Mouse (Mus musculus) right cerebral cortex, postnatal 4 days (tissue): ENCODE results near the gene Sec24c.
"Not testable (repeated sequence)": the region's sequence is repeated elsewhere in the genome, so short reads cannot be mapped to it uniquely, and the experiment has no call there.

Experiments used
- DNase-seq: peaks from one replicate; pipeline ENCODE4 v3.0.0-alpha.2; 2022

The Sec24c gene

DNA sequence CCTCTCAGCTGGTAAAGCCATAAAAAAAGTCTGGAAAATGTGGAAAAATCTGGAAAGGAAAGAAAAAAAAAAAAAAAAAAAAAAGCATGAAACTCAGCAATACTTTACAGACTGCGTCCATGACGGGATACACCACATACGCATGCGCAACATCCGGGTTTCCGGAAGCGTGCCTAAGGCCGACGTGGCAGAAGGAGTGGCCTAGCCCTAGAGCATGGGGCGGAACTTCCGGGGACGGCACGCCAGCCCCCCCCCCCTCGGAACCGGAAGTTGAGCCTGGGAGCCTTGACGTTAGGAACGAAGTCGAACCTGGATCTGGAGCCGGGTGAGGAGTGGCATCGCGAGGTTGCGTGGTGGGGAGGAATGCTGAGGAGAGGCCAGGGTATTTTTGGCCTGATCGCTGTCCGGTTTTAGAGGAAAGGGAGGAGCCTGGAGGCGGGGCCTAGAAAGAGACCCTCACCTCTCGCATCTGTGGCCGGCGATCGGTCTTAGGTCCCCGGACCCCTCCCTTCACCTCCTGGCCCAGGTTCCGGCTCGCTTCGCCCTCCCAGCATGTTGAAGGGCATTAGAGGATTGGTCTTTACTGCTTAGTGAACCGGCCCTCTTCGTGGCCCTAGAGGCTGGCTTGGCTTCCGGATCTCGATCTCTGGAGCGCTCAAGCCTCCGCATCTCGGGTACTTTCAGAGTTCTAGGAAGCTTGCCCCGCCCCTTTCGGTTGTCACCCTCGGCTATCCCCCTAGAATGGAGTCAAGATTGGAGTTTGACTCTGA is at the start of gene Sec24c:
Gene Sec24c (plus strand): TSS at position 245 of the 770 bp plus-strand sequence.
- peak; percentile 100 for DNase-seq

DNA sequence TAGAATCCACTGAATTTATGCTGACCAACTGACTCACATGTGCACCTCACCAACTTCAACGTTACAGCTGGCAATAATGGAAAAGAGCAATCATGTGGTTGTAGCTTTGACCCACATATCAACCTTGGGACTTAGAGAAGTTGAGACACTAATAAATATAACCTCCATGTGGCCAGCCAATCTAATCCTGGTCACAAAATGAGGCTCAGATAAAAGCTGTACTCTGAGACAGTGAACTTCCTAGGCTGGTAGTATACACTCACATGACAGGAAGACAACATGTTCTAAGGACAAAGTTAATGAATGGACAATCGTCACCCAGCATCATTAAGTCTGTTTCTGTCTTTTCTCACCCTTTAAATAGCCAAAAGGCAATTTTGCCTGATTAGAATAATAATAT is 47.7 kb upstream of the Sec24c start:
- no peak for DNase-seq

DNA sequence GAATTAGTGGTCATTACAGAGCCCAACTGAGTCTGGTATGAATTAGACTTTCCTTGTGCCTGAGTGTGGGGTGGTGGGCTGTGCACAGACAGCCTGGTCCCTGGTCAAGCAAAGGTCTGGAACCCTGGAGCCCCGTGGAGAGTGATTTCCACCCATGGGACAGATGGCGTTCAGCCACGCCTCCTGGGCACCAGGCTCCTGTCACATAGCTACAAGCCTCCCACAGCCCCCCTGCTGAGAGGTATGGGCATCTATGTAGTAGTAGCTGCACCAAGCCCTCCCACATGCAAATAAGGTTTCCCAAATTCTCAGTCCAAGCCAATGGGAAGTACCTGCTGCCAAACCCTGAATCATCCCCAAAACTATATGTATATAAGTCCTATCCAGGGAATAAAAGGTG is 47.1 kb upstream of the Sec24c start:
- no peak for DNase-seq

DNA sequence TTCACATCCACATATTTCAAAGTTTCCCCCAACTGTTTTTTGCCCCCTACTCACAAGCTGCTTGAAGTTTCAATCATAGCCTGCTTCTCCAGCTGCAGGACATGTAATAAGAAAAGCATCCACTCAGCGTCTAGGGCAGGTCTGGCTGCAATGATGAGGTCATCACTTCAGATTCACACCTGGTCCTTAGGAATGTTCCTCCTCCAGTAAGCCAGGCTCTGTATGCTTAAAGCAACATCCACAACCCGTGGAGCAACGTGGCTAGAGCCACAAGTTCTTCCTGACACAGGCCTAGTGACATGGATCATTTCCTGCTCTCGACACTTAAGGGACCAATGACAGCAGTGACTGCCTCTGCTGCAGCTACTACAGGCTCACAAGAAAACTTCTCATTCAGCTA is 42.9 kb upstream of the Sec24c start:
- no peak for DNase-seq

DNA sequence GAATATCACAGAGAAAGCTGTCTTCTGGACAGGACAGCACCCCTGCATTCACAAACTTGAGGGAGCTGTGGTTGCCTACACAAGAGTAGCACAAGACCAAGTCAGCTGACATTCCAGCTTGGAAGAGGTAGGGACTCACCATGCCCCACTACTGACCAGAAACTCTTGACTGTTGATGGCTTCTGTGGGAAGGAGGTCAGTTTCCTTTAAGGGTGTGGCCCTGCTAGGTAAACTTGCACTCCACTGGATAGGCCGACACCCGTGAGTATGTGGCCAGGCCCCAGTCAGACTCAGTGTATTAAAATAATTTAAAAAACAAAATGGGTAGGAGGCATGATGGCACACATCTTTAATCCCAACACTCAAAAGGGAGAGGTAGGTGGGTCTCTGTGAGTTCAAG is 38.6 kb upstream of the Sec24c start:
- no peak for DNase-seq

DNA sequence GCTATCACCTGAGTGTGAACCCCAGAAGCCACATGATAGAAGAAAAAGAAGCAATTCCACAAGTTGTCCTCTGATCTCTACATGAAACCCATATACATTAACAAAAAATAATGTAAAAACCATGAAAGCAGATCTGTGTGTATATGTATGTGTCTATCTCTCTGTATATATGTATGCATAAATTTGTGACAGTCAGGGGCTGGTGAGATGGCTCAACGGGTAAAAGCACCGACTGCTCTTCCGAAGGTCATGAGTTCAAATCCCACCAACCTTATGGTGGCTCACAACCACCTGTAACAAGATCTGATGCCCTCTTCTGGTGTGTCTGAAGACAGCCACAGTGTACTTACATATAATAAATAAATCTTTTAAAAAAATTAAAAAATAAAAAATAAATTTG is 37.1 kb upstream of the Sec24c start:
- DNase-seq, result not testable (repeated sequence)

DNA sequence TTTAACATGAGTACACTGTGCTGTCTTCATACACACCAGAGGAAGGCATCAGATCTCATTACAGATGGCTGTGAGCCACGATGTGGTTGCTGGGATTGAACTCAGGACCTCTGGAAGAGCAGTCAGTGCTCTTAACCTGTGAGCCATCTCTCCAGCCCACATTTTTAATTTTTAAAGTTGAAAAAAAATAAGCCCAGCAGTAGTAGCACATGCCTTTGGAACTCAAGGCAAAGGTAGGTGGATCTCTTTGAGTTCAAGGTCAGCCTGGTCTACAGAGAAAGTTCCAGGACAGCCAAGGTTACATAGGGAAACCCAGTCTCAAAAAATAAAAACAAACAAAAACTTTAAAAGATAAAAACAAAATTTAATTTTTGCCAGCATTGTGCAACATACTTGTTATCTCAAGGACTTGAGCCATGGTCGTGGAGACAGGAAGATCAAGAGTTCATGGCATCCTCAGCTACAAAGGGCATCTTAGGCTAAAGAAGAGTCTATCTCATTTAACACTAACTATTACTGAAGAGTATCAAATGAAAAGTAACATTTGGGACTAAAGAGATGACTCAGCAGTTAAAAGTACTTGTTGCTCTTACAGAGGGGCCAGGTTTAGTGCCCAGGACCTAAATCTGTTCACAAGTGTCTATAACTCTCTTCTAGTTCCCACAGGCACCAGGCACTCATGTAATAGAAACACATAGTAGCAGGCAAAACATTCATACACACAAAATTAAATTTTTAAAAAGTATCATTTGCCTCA is 36.1 kb upstream of the Sec24c start:
- no peak for DNase-seq

DNA sequence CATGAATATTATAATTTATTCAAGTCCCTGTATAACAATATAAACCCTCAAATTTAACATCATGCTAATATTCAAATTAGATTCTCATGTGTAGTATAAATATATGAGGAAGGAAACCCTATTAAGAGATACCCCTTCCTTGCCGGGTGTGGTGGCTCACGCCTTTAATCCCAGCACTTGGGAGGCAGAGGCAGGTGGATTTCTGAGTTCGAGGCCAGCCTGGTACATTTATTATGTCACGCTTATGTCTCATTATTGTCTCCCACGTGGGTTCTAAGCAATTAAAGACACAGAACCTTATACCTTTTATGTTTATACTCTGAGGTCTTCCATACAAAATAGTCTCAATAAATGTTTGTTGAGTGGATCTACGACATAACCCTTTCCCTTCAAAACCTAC is 35.4 kb upstream of the Sec24c start:
- DNase-seq, result no peak

DNA sequence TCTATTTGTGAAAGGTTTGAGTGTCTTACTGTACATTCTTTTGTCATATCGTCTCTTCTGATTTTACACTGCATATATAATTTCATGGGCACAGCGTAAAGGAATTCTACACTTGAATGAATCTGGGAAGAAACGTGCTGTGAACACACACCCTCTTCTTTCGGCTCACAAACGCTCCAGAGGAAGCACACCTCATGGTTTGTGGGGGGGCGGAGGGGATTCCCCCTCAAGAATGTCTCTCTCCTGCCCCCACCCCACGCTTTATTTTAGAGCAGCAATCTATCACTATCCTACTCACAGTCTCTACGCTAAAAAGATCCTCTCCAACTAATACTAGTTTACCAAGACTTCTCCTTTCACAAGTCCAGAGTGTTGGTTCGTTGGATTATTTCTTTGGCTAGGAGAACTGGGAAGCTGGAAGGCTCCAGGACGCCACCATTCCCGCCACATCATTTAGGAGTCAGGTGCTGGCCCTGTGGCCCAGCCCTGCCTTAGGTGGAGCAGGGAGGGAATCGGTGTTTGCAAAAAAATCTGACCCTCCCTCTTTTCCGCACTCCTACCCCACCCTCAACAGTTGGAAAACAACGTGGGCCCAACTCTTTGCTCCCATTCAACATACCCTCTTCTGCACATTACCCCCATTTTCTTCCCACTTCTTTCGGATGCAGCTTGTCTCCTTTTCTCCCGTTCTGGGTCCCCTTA is 34.0 kb upstream of the Sec24c start:
- peak; percentile 14 for DNase-seq

DNA sequence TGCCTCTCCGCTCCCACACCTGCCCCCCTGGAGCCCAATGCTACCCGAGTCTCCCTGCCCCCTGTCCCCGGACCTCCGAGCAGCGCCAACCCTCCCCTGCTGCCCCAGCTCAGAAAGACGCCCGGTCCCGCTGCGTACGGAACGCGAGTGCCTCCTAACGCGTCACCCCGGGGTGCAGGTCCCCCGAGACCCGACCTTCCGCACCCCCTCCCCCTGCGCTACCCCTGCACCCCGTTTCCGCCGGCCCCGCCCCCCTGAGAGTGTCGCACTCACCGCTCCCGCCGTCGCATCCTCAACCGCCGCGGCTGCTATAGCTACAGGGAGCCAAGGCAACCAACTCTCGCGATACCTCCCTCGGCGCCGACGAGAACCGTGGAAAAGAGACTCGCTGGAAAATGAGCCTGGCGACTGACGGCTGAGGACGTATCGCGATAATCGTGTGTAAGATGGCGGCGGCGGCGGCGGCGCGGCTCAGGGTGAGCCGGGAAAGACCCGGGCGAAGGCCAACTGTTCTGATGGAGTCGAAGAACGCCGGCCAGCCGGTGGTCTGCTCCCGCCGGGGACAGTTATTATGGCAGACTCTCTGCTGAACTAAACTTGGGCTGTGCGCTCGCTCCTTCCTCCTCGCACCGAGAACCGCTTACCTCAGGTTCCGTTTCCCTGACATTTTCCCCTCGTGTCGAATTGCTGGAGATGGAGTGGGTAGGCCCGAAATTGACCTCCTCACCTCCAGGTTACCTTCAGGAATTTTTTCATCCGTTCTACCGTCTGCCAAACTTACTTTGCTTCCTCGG is 33.3 kb upstream of the Sec24c start, which contains the start of gene Usp54:
Gene Usp54 (minus strand): TSS at position 420 of the 794 bp plus-strand sequence.
- DNase-seq, result peak; percentile 97

DNA sequence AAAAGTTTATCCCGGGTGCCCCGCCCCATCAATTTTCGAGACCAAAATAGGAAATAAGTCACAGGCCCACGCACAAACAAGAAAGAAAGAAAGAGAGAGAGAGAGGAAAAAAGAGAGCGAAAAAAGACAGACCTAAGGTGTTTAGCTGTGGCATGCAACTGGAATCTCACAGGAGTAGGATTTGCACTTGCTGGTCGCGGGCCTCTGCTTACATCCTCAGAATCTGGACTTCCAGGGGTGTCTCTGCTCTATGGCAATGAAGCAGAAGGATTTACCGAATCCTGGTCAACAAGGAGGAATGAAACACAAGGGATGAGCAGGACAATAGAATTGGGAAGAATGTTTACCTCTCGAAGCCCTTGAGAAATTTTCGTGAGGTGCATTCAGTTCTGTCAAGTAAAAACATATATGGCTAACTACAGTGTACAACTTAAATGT is 32.7 kb upstream of the Sec24c start:
- no peak for DNase-seq

DNA sequence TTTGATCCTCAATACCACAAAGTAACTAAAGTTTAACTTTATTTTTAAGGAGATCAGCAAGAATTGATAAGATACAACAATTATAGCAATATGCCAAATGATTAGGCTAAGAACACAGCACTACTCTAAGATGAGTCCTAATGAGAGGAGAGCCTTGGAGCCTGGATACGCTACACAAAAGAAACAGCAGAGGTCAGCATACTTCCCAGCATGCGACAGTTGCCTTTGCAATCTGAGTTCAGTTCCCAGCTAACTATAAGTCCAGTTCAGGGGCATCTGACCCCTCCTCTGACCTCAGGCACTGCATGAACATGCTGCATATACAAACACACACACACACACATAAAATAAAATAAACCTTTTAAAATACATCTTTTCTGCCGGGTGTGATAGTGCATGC is 28.6 kb upstream of the Sec24c start:
- DNase-seq, result no peak

DNA sequence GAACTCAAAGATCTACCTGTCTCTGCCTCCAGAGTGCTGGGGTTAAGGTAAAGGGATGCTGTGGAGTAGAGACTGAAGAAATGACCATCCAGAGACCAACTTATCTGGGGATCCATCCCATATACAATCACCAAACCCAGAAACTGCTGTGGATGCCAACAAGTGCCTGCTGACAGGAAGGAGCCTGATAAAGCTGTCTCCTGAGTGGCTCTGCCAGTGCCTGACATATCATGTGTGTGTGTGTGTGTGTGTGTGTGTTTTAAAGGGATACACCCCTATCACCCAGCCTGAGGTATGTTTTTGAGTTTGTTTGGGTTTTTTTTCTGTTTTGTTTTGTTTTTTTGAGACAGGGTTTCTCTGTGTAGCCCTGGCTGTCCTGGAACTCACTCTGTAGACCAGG is 27.7 kb upstream of the Sec24c start:
- DNase-seq, result no peak

DNA sequence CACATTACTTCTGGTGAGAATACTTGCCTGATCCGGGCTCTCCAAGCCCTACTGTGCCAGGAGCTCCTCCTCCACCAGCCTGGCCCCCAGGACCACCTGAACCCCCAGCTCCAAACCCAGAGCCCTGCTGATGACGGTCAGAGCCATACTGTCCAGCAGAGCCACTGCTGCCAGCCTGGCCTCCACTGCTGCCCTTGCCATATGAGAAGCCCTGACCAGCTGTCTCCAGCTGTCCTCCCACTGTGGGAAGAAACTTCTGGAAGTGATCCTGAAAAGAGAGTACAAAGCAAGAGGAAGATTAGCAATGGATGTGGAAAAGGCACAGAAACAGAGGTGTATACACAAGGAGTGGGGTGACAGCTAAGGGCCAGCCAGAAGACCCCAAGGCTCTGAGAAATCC is 23.1 kb upstream of the Sec24c start:
- no peak for DNase-seq

DNA sequence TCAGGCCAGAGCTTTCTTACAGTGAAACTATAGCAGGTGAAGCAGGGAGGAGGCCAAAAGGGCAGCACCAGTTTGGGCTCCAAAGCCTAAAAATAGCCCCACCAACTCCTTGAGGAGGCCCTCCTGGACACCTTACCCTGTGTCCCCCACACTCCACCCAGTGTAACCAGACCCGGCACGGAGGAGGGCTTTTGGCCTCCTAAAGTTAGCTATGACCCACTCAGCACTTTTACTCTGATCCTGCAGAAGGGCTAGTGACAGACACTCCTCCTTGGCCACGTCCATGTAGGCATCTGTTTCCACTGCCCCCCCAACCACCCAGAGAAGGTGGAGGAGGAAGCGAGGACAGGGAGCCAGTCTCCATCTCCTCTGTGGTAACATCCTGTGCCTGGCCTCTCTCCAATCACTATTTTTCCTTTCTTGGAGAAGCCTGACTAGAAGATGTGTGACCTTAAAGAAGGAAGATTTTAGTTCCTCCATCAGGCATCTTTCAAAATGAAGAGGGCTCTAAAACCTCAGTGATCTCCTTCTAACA is 22.3 kb upstream of the Sec24c start:
- no peak for DNase-seq

DNA sequence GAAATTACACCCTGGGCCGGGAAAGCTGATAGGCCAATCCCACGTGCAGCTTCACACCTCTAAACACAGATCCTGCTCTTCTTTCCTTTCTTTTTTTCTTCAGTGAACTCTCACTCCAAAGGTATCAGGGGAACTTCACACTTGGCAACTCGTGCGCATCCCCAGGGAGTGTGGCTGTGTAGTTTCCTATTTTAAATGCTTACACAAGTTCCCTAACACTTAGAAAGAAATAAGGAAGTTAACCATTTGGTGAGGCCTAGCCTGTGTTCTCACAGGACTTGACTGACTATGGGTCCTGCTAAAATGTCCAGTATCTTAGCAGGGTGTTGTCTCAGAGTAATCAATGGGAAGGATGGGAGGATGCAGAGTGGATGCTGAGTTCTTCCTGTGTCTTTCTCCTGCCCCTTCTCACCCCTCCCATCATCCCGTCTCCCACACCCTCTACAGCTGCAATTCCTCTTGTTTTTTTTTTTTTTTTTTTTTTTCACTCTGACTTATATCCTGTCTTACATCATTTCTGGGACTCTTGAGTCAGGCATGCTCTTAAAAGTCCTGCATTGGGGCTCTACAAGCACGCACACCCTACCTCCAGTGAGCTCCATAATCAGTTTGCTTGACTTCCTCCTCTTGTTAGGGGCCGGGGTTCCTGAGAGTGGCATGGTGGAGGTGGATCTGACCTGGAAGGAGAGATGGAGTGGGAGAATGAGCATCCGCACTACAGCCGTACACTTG is 19.3 kb upstream of the Sec24c start:
- DNase-seq, result no peak

DNA sequence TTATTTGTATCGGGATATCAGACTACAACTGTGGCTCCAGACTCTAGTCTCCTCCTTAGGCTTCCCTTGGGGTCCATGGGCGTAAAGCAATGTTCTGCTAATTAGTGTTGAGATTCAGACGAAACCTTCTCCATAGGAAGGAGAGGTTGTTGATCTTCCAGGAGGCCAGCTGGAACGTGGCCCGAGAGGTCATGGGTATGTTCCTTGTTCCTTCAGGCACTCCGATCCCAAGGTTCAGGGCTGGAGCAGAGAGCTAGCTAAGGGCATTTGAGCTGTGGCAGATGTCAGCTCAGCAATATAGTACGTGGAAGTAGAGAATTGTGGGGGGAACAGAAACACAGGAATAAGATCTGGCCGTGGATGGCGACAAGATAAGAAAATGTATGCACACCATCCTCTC is 18.4 kb upstream of the Sec24c start:
- DNase-seq, result no peak

DNA sequence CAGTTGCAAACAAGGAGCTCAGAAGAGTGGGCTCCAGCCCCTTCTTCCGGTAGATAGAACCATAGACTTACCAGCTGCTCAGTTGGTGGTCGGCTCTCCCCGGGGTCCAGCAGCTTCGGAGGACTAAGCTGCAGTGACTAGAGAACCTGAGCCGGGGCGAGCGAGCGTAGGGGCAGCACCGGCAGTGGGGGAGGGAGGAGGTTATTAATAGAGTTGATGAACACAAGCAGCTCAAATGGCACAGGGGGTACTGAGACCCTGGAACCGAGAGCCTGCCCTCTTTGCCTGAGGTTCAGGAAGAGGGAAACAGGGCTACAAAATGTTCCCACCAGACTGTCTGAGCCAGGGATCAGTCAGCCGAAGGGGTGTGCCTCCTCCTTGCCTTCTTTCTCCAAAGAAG is 17.7 kb upstream of the Sec24c start, which contains the start of gene Myoz1:
Gene Myoz1 (minus strand): TSS at position 180 of the 400 bp plus-strand sequence.
- DNase-seq, result no peak

DNA sequence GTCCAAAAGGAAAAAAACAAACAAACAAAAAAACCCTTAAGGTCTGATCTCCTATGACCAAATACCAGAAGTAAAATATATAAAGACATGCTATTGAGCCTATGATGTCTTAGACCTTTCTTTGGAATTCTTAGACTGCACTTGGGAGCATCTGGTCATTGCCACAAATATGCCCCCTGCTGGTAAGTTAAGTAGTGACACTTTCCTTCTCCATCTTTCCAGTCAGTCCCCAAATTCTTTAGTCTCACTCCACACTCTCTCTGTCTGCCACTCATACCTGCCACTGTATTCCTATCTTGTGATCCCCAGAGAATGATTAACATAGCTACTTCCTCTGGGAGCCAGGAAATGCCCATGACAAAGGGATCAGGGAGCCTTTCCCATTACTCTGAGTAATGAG is 15.8 kb upstream of the Sec24c start:
- no peak for DNase-seq

DNA sequence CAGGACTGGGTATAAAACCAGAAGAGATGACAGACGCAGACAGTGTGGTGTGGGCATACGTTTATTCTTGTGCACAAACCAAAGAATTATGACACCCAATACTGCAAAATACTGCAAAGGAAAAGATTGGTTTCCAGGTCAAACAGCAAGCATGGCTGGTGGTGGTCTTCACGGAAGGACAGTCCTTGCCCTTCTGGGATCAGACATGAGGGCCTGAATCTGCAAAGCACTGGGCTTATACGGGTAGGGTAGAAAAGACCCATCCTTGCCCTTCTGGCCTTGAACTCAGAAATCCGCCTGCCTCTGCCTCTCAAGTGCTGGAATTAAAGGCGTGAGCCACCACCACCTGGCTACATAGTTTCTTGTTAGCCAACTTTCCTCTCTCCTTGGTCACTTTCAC is 15.2 kb upstream of the Sec24c start:
- DNase-seq, result no peak

DNA sequence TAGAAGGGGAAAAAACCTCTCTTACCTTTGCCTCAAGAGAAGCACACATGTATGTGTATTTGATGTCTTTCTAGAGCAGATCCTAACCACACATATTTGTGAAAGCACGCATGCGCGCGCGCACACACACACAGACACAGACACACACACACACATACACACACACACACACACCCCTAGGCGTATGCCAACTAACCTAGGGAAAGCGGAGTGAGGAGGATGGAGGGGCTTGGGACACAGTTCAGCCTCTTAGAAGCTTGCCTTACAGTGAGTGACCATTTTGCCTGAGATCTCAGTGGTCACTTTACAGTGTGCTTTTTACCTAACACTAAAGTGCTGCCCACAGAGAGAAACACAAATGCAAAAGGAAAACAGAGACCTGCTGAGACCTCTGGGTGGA is 14.4 kb upstream of the Sec24c start:
- DNase-seq, result no peak
